Mouse (Mus musculus) cerebellum, adult (tissue): ENCODE measurements around the gene Arl5c.
A peak's percentile ranks its signal among the peaks of the same experiment; 100 is the strongest.
"Not testable (repeated sequence)": the region's sequence is repeated elsewhere in the genome, so short reads cannot be mapped to it uniquely, and the experiment has no call there.

Experiments
- ATAC-seq: cut with Nextera tagmentation; 2 replicates; pipeline ENCODE4 v1.9.2; 2017; ENCODE audit warnings: mild to moderate bottlenecking, moderate library complexity, mixed read lengths; ENCODE audit not compliant: insufficient number of reproducible peaks, low FRiP score, low TSS enrichment

Arl5c gene

GRCm38 (mm10) chr11:97968385-97968784, 27.6 kb downstream of the Arl5c start:
- ATAC-seq, result no peak

GRCm38 (mm10) chr11:97967114-97967513, 28.9 kb downstream of the Arl5c start:
- ATAC-seq, result no peak

GRCm38 (mm10) chr11:97960907-97961306, 35.1 kb downstream of the Arl5c start:
- 0 out of 2 replicates have a peak, but pooled peaks have one; percentile 36 for ATAC-seq

GRCm38 (mm10) chr11:97959300-97959680, 36.7 kb downstream of the Arl5c start:
- ATAC-seq, result no peak

GRCm38 (mm10) chr11:97958641-97959299, 37.2 kb downstream of the Arl5c start:
- no peak for ATAC-seq

GRCm38 (mm10) chr11:97956905-97957560, 38.9 kb downstream of the Arl5c start:
- ATAC-seq, result peak; percentile 78; the same call in 1 of the 2 replicates

GRCm38 (mm10) chr11:97955915-97956314, 40.1 kb downstream of the Arl5c start:
- no peak for ATAC-seq

- no peak for ATAC-seq
Measured at GRCm38 (mm10) chr11:97955146-97955902, 40.7 kb downstream of the Arl5c start.

- ATAC-seq, result no peak
Measured at GRCm38 (mm10) chr11:97954469-97955141, 41.4 kb downstream of the Arl5c start.

- no peak for ATAC-seq
Measured at GRCm38 (mm10) chr11:97953939-97954275, 42.1 kb downstream of the Arl5c start.

- no peak for ATAC-seq
Measured at GRCm38 (mm10) chr11:97953179-97953938, 42.6 kb downstream of the Arl5c start.

GRCm38 (mm10) chr11:97952367-97953006, 43.5 kb downstream of the Arl5c start:
- ATAC-seq, result no peak

GRCm38 (mm10) chr11:97949703-97950475, 46.1 kb downstream of the Arl5c start:
- ATAC-seq, result no peak

- no peak for ATAC-seq
Measured at GRCm38 (mm10) chr11:97947426-97947825, 48.6 kb downstream of the Arl5c start.

GRCm38 (mm10) chr11:97945738-97946289, 50.2 kb downstream of the Arl5c start:
- not testable (repeated sequence) for ATAC-seq

GRCm38 (mm10) chr11:97945031-97945430, 51.0 kb downstream of the Arl5c start:
- ATAC-seq, result no peak

- ATAC-seq, result no peak
Measured at GRCm38 (mm10) chr11:97943256-97943655, 52.7 kb downstream of the Arl5c start.

- ATAC-seq, result no peak
Measured at GRCm38 (mm10) chr11:97942420-97943111, 53.4 kb downstream of the Arl5c start.
